Mouse (Mus musculus) cerebellum, adult 2 months (tissue): ENCODE measurements around the gene Pde11a. TPM values are rescaled to one million over a fixed set of nuclear protein-coding genes. Genes with fewer than 3 reads are reported as not detected.
A peak's percentile ranks its signal among the peaks of the same experiment; 100 is the strongest.

Source experiments
- DNase-seq, 2 experiments: peaks; one replicate each; pipeline ENCODE4 v3.0.0; 2021
- H3K27ac ChIP-seq: fragments of 200-500 bp; 2 replicates; pipeline ENCODE4 v1.5.1; 2012; ENCODE audit warnings: low read length, control low read depth, inconsistent platforms; ENCODE audit not compliant: insufficient read depth
- H3K27me3 ChIP-seq: fragments of 200-500 bp; 2 replicates; pipeline ENCODE4 v1.6.1; 2012; ENCODE audit warnings: inconsistent platforms, mild to moderate bottlenecking, low read length, moderate library complexity; ENCODE audit not compliant: control insufficient read depth, insufficient read depth
- H3K4me1 ChIP-seq: fragments of 200-500 bp; 2 replicates; pipeline ENCODE4 v1.6.1; 2011; ENCODE audit warnings: low read length; ENCODE audit not compliant: control insufficient read depth, insufficient read depth
- H3K4me3 ChIP-seq: fragments of 200-500 bp; replicated peaks from 2 replicates; pipeline ENCODE3; 2011; ENCODE audit warnings: mild to moderate bottlenecking, low read depth, low read length, control low read depth; ENCODE audit not compliant: insufficient read depth
- CTCF ChIP-seq: fragments of 200-500 bp; IDR thresholded peaks from 2 replicates; pipeline ENCODE4 v1.5.1; 2011; ENCODE audit warnings: low read depth, mild to moderate bottlenecking, control low read depth, low read length, moderate library complexity, borderline replicate concordance; ENCODE audit not compliant: insufficient read depth
- POLR2A ChIP-seq: fragments of 200-500 bp; IDR thresholded peaks from 2 replicates; pipeline ENCODE4 v1.6.1; 2011; ENCODE audit warnings: low read length, control low read depth, borderline replicate concordance; ENCODE audit not compliant: insufficient read depth
- WGBS: fragments of 180-500 bp; shearing (Covaris S2); methylation state at CpG from one replicate; pipeline ENCODE4 v1.1.7; 2018; 5-methylcytosine and 5-hydroxymethylcytosine counted together
- polyA plus RNA-seq: library from polyadenylated mRNA; depleted of rRNA; stranded (reverse); fragments of >200 nt; gene quantifications from 2 replicates; pipeline ENCODE4 v1.2.3, GENCODE M21; 2012

Pde11a gene
- polyA plus RNA-seq, 1 experiment, result 0.79 TPM

GRCm38 (mm10) chr2:76251379-76251778 is 87.2 kb downstream of the Pde11a start:
- Histone ChIP-seq H3K27me3 (no peaks in the 10 kb centered on the region), H3K4me1 (no peaks in the 10 kb centered on the region), H3K4me3 (no peak overlapping the region), H3K27ac (no peak overlapping the region)
- no peak for TF ChIP-seq CTCF
- TF ChIP-seq POLR2A, result no peak
- no peak for DNase-seq
- 92% methylated on average over 10 of the region's 10 CpGs for WGBS

GRCm38 (mm10) chr2:76248242-76248641 is 90.3 kb downstream of the Pde11a start:
- Histone ChIP-seq H3K4me3 (no peak overlapping the region), H3K4me1 (no peaks in the 10 kb centered on the region), H3K27ac (no peak overlapping the region), H3K27me3 (no peaks in the 10 kb centered on the region)
- DNase-seq, result no peak
- WGBS, result 75% methylated on average over 10 of the region's 10 CpGs
- TF ChIP-seq POLR2A (no peak), CTCF (no peak)

- WGBS, result 86% methylated on average over 2 of the region's 2 CpGs
- no peaks in the 10 kb centered on the region for H3K27me3 ChIP-seq
- H3K4me3 ChIP-seq, result no peak overlapping the region
- DNase-seq, result no peak
- H3K4me1 ChIP-seq, result no peaks in the 10 kb centered on the region
- H3K27ac ChIP-seq, result no peak overlapping the region
- TF ChIP-seq POLR2A (no peak), CTCF (no peak)
Measured at GRCm38 (mm10) chr2:76239175-76239574, 99.4 kb downstream of the Pde11a start.

- H3K27me3 ChIP-seq, result no peaks in the 10 kb centered on the region
- no peak overlapping the region for H3K4me3 ChIP-seq
- H3K27ac ChIP-seq, result no peak overlapping the region
- TF ChIP-seq POLR2A, result no peak
- no peak for TF ChIP-seq CTCF
- 95% methylated on average over 3 of the region's 3 CpGs for WGBS
- no peaks in the 10 kb centered on the region for H3K4me1 ChIP-seq
- no peak for DNase-seq
Measured at GRCm38 (mm10) chr2:76238496-76238895, 100.1 kb downstream of the Pde11a start.

- no peak for DNase-seq
- WGBS, result 91% methylated on average over 10 of the region's 10 CpGs
- Histone ChIP-seq H3K27ac (no peak overlapping the region), H3K4me1 (no peaks in the 10 kb centered on the region), H3K4me3 (no peak overlapping the region), H3K27me3 (no peaks in the 10 kb centered on the region)
- TF ChIP-seq POLR2A (no peak), CTCF (no peak)
Measured at GRCm38 (mm10) chr2:76237638-76238420, 100.7 kb downstream of the Pde11a start.

- no peak overlapping the region for H3K4me3 ChIP-seq
- 53% methylated on average over 6 of the region's 6 CpGs for WGBS
- no peaks in the 10 kb centered on the region for H3K4me1 ChIP-seq
- no peak overlapping the region for H3K27ac ChIP-seq
- no peak for TF ChIP-seq CTCF
- no peak for TF ChIP-seq POLR2A
- DNase-seq, result no peak
- H3K27me3 ChIP-seq, result no peaks in the 10 kb centered on the region
Measured at GRCm38 (mm10) chr2:76220364-76221108, 118.0 kb downstream of the Pde11a start.

GRCm38 (mm10) chr2:76219540-76219939 is 119.0 kb downstream of the Pde11a start:
- H3K27ac ChIP-seq, result no peak overlapping the region
- H3K4me3 ChIP-seq, result no peak overlapping the region
- H3K4me1 ChIP-seq, result no peaks in the 10 kb centered on the region
- 63% methylated on average over 6 of the region's 6 CpGs for WGBS
- DNase-seq, result no peak
- TF ChIP-seq CTCF, result no peak
- TF ChIP-seq POLR2A, result no peak
- no peaks in the 10 kb centered on the region for H3K27me3 ChIP-seq

GRCm38 (mm10) chr2:76216146-76216545 is 122.4 kb downstream of the Pde11a start:
- TF ChIP-seq CTCF (peak; percentile 51; the same call in 1 of the 2 replicates), POLR2A (no peak)
- no peak overlapping the region for H3K4me3 ChIP-seq
- no peaks in the 10 kb centered on the region for H3K27me3 ChIP-seq
- WGBS, result 71% methylated on average over 7 of the region's 7 CpGs
- H3K4me1 ChIP-seq, result no peaks in the 10 kb centered on the region
- H3K27ac ChIP-seq, result no peak overlapping the region
- peak; percentile 3 to 15 for DNase-seq
